Mouse (Mus musculus): Measurements from ENCODE around the gene Cuedc2. TPM values are rescaled to one million over a fixed set of nuclear protein-coding genes. Genes with fewer than 3 reads are reported as not detected.

Cuedc2 gene
- polyA plus RNA-seq, 1 experiment from 2014 or later: 53.8 TPM

GRCm38 (mm10) chr19:46315752-46316610 is 22.5 kb downstream of the Cuedc2 start:
- TF ChIP-seq EP300 (IDR thresholded peaks at IDR 0.05; ENCODE audit: low read depth) (no peak), CTCF (IDR thresholded peaks at IDR 0.05; ENCODE audit: low read depth) (no peak)
- peak overlapping the region; percentile 18; the same call in 1 of the 2 replicates for H3K9ac ChIP-seq (replicated peaks)
- DNase-seq (peak; percentile 20), ATAC-seq (peak; percentile 16)
- H3K27ac ChIP-seq (ENCODE audit: low read depth): peak overlapping the region; percentile 74
- H3K27me3 ChIP-seq (ENCODE audit: insufficient read depth, low read length): peaks cover 67% of the 10 kb centered on the region
- no peaks in the 10 kb centered on the region for H3K9me3 ChIP-seq (ENCODE audit: low read length)
- peaks cover 5% of the 10 kb centered on the region for H3K36me3 ChIP-seq (replicated peaks; ENCODE audit: insufficient read depth, low read length)
- WGBS (ENCODE audit: insufficient replicate concordance): 47% methylated on average over 12 of the region's 12 CpGs
- H3K4me1 ChIP-seq (ENCODE audit: insufficient read depth): peaks cover 42% of the 10 kb centered on the region
- peak overlapping the region; percentile 62 for H3K4me2 ChIP-seq (ENCODE audit: low read depth, low read length)
- H3K4me3 ChIP-seq (ENCODE audit: low read depth, low read length): no peak overlapping the region; the same call in 1 of the 2 replicates

- Histone ChIP-seq H3K36me3 (replicated peaks; ENCODE audit: insufficient read depth, low read length) (peaks cover 10% of the 10 kb centered on the region), H3K9me3 (ENCODE audit: low read length) (no peaks in the 10 kb centered on the region), H3K27me3 (ENCODE audit: insufficient read depth, low read length) (peaks cover 58% of the 10 kb centered on the region), H3K4me3 (ENCODE audit: low read depth, low read length) (peak overlapping the region; percentile 22), H3K9ac (replicated peaks) (peak overlapping the region; percentile 16; the same call in 1 of the 2 replicates), H3K4me2 (ENCODE audit: low read depth, low read length) (peak overlapping the region; percentile 62), H3K4me1 (ENCODE audit: insufficient read depth) (peaks cover 42% of the 10 kb centered on the region), H3K27ac (ENCODE audit: low read depth) (peak overlapping the region; percentile 74)
- WGBS (ENCODE audit: insufficient replicate concordance): 12% methylated on average over 14 of the region's 14 CpGs
- DNase-seq: peak; percentile 59
- TF ChIP-seq EP300 (IDR thresholded peaks at IDR 0.05; ENCODE audit: low read depth) (peak; percentile 83), CTCF (IDR thresholded peaks at IDR 0.05; ENCODE audit: low read depth) (no peak)
- peak; percentile 87 for ATAC-seq
These were observed 23.4 kb downstream of the Cuedc2 start for GRCm38 (mm10) chr19:46314872-46315742.

GRCm38 (mm10) chr19:46314151-46314601 is 24.3 kb downstream of the Cuedc2 start:
- Histone ChIP-seq H3K9ac (replicated peaks) (no peak overlapping the region; the same call in 1 of the 2 replicates), H3K4me1 (ENCODE audit: insufficient read depth) (peaks cover 44% of the 10 kb centered on the region), H3K4me3 (ENCODE audit: low read depth, low read length) (0 out of 2 replicates have a peak overlapping the region, but pooled peaks have one; percentile 9), H3K27me3 (ENCODE audit: insufficient read depth, low read length) (peaks cover 49% of the 10 kb centered on the region), H3K36me3 (replicated peaks; ENCODE audit: insufficient read depth, low read length) (peaks cover 14% of the 10 kb centered on the region), H3K4me2 (ENCODE audit: low read depth, low read length) (peak overlapping the region; percentile 62), H3K9me3 (ENCODE audit: low read length) (no peaks in the 10 kb centered on the region), H3K27ac (ENCODE audit: low read depth) (peak overlapping the region; percentile 74)
- WGBS (ENCODE audit: insufficient replicate concordance): 22% methylated on average over 18 of the region's 18 CpGs
- ATAC-seq (peak; percentile 8; the same call in 1 of the 2 replicates), DNase-seq (peak; percentile 66)
- TF ChIP-seq CTCF (IDR thresholded peaks at IDR 0.05; ENCODE audit: low read depth): no peak
- no peak for TF ChIP-seq EP300 (IDR thresholded peaks at IDR 0.05; ENCODE audit: low read depth)

GRCm38 (mm10) chr19:46313591-46313990 is 24.9 kb downstream of the Cuedc2 start:
- H3K27me3 ChIP-seq (ENCODE audit: insufficient read depth, low read length): peaks cover 43% of the 10 kb centered on the region
- H3K27ac ChIP-seq (ENCODE audit: low read depth): no peak overlapping the region
- no peak overlapping the region for H3K9ac ChIP-seq (replicated peaks)
- WGBS (ENCODE audit: insufficient replicate concordance): 82% methylated on average over 6 of the region's 6 CpGs
- DNase-seq (no peak), ATAC-seq (no peak)
- no peaks in the 10 kb centered on the region for H3K9me3 ChIP-seq (ENCODE audit: low read length)
- peak overlapping the region; percentile 62 for H3K4me2 ChIP-seq (ENCODE audit: low read depth, low read length)
- peaks cover 45% of the 10 kb centered on the region for H3K4me1 ChIP-seq (ENCODE audit: insufficient read depth)
- TF ChIP-seq CTCF (IDR thresholded peaks at IDR 0.05; ENCODE audit: low read depth) (no peak), EP300 (IDR thresholded peaks at IDR 0.05; ENCODE audit: low read depth) (no peak)
- peaks cover 14% of the 10 kb centered on the region for H3K36me3 ChIP-seq (replicated peaks; ENCODE audit: insufficient read depth, low read length)
- H3K4me3 ChIP-seq (ENCODE audit: low read depth, low read length): no peak overlapping the region

GRCm38 (mm10) chr19:46313116-46313515 is 25.4 kb downstream of the Cuedc2 start:
- 84% methylated on average over 9 of the region's 9 CpGs for WGBS (ENCODE audit: insufficient replicate concordance)
- H3K36me3 ChIP-seq (replicated peaks; ENCODE audit: insufficient read depth, low read length): peaks cover 18% of the 10 kb centered on the region
- peaks cover 38% of the 10 kb centered on the region for H3K27me3 ChIP-seq (ENCODE audit: insufficient read depth, low read length)
- no peak for DNase-seq
- H3K9me3 ChIP-seq (ENCODE audit: low read length): no peaks in the 10 kb centered on the region
- no peak for ATAC-seq
- H3K4me3 ChIP-seq (ENCODE audit: low read depth, low read length): no peak overlapping the region
- H3K27ac ChIP-seq (ENCODE audit: low read depth): no peak overlapping the region
- peaks cover 47% of the 10 kb centered on the region for H3K4me1 ChIP-seq (ENCODE audit: insufficient read depth)
- TF ChIP-seq CTCF (IDR thresholded peaks at IDR 0.05; ENCODE audit: low read depth): no peak
- no peak for TF ChIP-seq EP300 (IDR thresholded peaks at IDR 0.05; ENCODE audit: low read depth)
- no peak overlapping the region for H3K4me2 ChIP-seq (ENCODE audit: low read depth, low read length)
- H3K9ac ChIP-seq (replicated peaks): no peak overlapping the region
